Mouse (Mus musculus) CD8-positive naive resting alpha-beta T cell, adult 57 days (primary cell): ENCODE measurements around the gene C6. TPM values are rescaled to one million over a fixed set of nuclear protein-coding genes. Genes with fewer than 3 reads are reported as not detected.

ENCODE experiments used
- total RNA-seq: library from RNA; stranded (reverse); gene quantifications from one replicate; pipeline ENCODE4 v1.2.4, GENCODE M21; 2023

The C6 gene
- 0.49 TPM for total RNA-seq

DNA sequence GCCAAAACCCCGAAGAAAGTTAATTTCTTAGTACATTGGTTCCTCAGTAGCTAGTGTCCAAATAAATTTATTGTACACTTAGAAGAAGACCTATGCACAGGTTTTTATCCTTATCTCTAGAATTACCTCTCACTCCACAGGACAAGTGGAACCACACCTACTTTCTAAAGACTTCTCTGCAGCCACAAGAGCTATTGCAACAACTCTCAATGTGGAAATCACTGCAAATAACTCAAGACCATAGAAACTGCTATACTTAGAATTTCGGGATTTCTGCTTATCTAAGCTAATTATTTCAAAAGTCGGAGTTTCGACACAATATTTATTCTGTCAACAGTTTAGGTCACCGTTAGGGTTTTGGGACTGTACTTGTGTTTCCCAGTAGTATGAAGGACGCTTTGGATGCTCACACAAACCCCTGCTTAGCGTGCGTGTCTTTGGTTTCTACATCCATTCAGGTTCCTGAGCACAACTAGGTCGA is at the start of gene C6:
Gene C6, plus strand, starts transcription at position 346 of the 481 bp plus-strand sequence.

Other genes with a start within 250 kb of the C6 start
- gene Mroh2b, start 171.6 kb downstream of the C6 start, total RNA-seq = not detected